Mouse (Mus musculus) cerebellum, postnatal 36 days (tissue): ENCODE results near the gene Mapk9.

ENCODE experiments used
- DNase-seq, 2 experiments: peaks; one replicate each; pipeline ENCODE4 v3.0.0; 2021 to 2022; ENCODE audit warnings: mixed read lengths in 2 of 2

The Mapk9 gene

GRCm38 (mm10) chr11:49841886-49842285 lies 4.7 kb upstream of the Mapk9 start:
- DNase-seq: no peak

GRCm38 (mm10) chr11:49842718-49843117 lies 3.8 kb upstream of the Mapk9 start:
- no peak for DNase-seq

GRCm38 (mm10) chr11:49844311-49844710 lies 2.2 kb upstream of the Mapk9 start:
- no peak for DNase-seq

GRCm38 (mm10) chr11:49844969-49845368 lies 1.6 kb upstream of the Mapk9 start:
- DNase-seq: peak; percentile 74 to 75

GRCm38 (mm10) chr11:49845958-49846357 lies 593 bp upstream of the Mapk9 start:
- peak in 1 of 2 experiments; percentile 18 for DNase-seq

- peak in 1 of 2 experiments; percentile 42 for DNase-seq
These were observed 690 bp downstream of the Mapk9 start for GRCm38 (mm10) chr11:49847071-49847810.

GRCm38 (mm10) chr11:49847811-49848078 lies 1.2 kb downstream of the Mapk9 start:
- DNase-seq: no peak

GRCm38 (mm10) chr11:49848080-49848815 lies 1.7 kb downstream of the Mapk9 start:
- DNase-seq: peak in 1 of 2 experiments; percentile 21

- DNase-seq: no peak
These were observed 3.8 kb downstream of the Mapk9 start for GRCm38 (mm10) chr11:49850331-49850730.

GRCm38 (mm10) chr11:49855144-49855543 lies 8.6 kb downstream of the Mapk9 start:
- no peak for DNase-seq

- DNase-seq: no peak
These were observed 14.6 kb downstream of the Mapk9 start for GRCm38 (mm10) chr11:49861139-49861538.

- DNase-seq: no peak
These were observed 17.4 kb downstream of the Mapk9 start for GRCm38 (mm10) chr11:49863926-49864325.

GRCm38 (mm10) chr11:49867320-49867719 lies 20.8 kb downstream of the Mapk9 start:
- DNase-seq: no peak

GRCm38 (mm10) chr11:49869762-49870161 lies 23.2 kb downstream of the Mapk9 start:
- DNase-seq: peak; percentile 59

- peak; percentile 42 to 57 for DNase-seq
These were observed 25.4 kb downstream of the Mapk9 start for GRCm38 (mm10) chr11:49871914-49872313.

- no peak for DNase-seq
These were observed 26.2 kb downstream of the Mapk9 start for GRCm38 (mm10) chr11:49872779-49873178.

GRCm38 (mm10) chr11:49876948-49877817 lies 30.6 kb downstream of the Mapk9 start:
- peak; percentile 56 to 59 for DNase-seq

- DNase-seq: no peak
These were observed 33.5 kb downstream of the Mapk9 start for GRCm38 (mm10) chr11:49879950-49880642.

- DNase-seq: no peak
These were observed 36.8 kb downstream of the Mapk9 start for GRCm38 (mm10) chr11:49883394-49883793.

GRCm38 (mm10) chr11:49888469-49888868 lies 41.9 kb downstream of the Mapk9 start:
- no peak for DNase-seq

GRCm38 (mm10) chr11:49891993-49892392 lies 45.4 kb downstream of the Mapk9 start:
- DNase-seq: no peak

GRCm38 (mm10) chr11:49893806-49894205 lies 47.3 kb downstream of the Mapk9 start:
- no peak for DNase-seq
